Mouse (Mus musculus): Measurements from ENCODE around the gene Tbx4.

Tbx4 gene

GRCm38 (mm10) chr11:85917091-85917992 lies 31.1 kb downstream of the Tbx4 start:
- no peak for TF ChIP-seq GATA4 (IDR thresholded peaks at IDR 0.05; ENCODE audit: insufficient replicate concordance, low read length)

- TF ChIP-seq GATA4 (IDR thresholded peaks at IDR 0.05; ENCODE audit: insufficient replicate concordance, low read length), result no peak
Measured at GRCm38 (mm10) chr11:85917993-85918325, 31.7 kb downstream of the Tbx4 start.

DNA sequence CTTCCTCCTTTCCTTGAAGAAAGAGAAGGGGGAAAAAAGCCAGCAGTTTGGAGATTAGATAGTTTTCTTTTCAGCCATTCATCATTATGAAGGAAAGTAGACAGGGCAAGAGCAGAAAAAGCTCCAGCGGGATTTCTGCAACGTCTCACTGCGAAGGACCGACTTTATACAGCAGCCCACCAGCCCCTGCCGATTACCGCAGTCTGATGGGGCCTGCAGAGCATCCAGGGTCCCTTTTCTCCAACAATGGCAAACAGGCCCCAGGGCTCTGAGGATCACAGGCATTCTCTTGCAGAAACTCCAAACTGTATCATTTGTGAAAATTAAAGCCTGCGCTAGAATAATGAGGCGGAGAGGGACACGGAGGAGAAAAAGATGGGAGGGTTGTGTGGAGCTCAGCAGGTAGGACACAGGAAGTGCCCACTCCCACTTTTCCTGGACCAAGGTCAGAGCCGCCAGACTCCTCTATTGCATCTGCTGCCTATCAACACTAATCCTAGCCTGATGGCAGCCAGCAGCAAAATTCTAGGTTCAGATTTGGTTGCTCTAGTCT lies 32.2 kb downstream of the Tbx4 start:
- TF ChIP-seq GATA4 (IDR thresholded peaks at IDR 0.05; ENCODE audit: insufficient replicate concordance, low read length), result no peak

DNA sequence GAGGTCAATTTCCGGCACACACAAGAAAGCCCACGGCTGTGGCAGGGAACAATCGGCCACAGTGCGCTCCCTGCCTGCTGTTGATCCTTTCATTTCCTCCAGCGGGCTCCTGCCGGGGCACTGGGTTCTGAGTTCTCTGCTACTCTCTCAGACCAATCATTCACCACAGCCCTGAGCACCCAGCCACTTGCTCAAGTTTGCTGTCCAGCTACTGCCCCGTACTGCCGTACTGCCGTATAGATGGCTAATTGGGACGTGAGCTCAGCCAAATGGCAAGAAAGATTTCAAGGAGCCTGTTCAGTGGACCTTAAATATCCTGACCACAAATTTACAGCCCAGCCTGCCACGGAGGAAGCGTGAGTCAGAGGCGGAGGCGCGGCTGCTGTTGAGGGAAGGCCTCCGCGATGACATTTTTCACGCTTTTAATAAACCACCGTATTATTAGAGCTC lies 39.1 kb downstream of the Tbx4 start:
- TF ChIP-seq GATA4 (IDR thresholded peaks at IDR 0.05; ENCODE audit: insufficient replicate concordance, low read length), result no peak

GRCm38 (mm10) chr11:85926287-85926764 lies 40.1 kb downstream of the Tbx4 start:
- no peak for TF ChIP-seq GATA4 (IDR thresholded peaks at IDR 0.05; ENCODE audit: insufficient replicate concordance, low read length)

GRCm38 (mm10) chr11:85928106-85928505 lies 41.9 kb downstream of the Tbx4 start:
- no peak for TF ChIP-seq GATA4 (IDR thresholded peaks at IDR 0.05; ENCODE audit: insufficient replicate concordance, low read length)

DNA sequence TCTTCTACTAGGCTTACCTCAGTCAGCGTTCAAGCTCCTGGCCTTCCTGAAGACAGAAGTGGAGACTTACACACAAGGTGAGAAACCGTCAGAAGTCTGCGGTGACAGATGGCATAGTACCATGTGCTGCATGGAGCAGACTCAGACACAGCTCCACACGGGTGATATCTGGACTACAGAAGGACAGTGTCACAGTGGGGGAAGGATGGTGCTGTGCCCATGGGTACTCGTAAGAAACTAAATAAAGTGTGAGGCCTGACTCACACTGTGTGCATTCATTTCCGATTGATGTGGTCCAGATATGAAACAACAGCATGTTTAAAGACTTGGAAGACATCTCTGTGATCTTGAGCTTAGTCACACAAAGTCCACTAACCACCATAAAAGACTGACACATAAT lies 43.4 kb downstream of the Tbx4 start:
- TF ChIP-seq GATA4 (IDR thresholded peaks at IDR 0.05; ENCODE audit: insufficient replicate concordance, low read length), result no peak

DNA sequence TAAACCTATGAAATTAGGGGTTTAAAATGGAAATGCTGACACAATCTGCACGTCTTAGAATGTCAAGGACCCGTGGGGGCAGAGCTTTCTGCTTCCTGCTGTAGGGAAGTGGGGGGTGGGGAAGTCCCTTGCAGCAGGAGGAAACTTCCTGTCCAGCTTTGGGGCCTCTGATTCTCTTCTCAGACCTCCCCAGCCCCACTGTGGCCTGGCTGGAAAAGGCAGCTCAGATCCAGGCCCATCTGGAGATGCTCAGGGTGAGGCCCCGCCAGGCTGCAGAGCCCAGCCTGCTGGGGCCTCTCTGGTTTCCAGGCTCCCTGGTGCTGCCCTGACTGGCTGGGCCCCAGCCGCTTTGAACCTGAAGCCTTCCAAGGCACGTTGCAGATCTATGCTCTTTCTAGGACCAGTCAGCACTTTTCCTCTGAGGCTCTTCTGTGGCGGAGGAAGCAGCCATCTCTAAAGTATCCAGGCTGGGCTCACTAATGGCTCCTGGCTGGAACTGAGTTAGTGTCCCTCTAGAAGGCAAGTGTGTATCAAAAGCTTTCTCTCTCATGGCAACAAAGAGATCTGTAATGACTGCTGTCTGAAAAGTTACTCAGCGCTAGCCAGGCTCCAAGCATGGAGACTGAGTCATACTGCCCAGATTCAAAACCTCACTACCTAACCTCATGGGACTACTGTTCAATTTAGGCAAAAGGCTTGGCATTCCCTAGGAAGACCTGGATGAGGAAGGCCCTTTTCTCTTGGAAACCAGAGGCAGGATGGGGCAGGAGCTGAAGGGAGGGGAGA lies 55.8 kb downstream of the Tbx4 start:
- TF ChIP-seq GATA4 (IDR thresholded peaks at IDR 0.05; ENCODE audit: insufficient replicate concordance, low read length), result no peak

- TF ChIP-seq GATA4 (IDR thresholded peaks at IDR 0.05; ENCODE audit: insufficient replicate concordance, low read length), result no peak
Measured at GRCm38 (mm10) chr11:85948765-85949164, 62.5 kb downstream of the Tbx4 start.

DNA sequence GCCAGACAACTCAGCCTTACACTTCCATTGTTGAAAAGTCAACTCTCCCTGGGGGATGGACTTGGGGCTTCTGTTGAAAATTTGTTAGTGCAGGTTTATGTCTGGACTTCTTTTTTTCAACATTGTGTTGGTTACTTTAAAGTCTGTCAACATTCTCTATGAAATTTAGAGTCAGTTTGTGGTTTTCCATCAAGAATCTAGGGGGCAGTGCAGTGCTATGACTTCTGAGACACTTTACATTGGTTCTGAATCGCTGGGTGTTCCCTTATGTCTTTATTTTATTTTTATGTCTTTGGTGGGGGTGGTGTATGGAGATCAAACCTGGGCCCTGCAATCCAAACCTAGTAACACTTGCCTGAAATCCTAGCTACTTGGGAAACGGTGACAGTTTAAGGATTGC lies 63.5 kb downstream of the Tbx4 start:
- no peak for TF ChIP-seq GATA4 (IDR thresholded peaks at IDR 0.05; ENCODE audit: insufficient replicate concordance, low read length)

DNA sequence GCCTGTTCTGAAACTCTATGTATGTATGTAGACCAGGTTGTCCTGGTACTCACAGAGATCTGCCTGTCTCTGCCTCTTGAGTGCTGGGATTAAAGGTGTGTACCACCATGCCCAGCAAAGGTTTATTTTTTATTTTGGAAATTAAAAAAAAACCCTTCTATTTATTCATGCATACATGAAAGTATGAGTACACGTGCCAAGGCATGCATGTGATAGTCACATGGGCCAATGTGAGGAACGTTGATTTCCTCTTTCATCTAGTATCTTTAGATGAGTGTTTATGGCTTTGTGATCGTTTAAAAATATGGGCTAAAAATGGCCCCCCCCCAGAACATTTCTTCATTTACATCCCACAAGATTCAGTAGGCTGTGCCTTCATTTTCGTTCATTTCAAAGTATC lies 66.3 kb downstream of the Tbx4 start:
- no peak for TF ChIP-seq GATA4 (IDR thresholded peaks at IDR 0.05; ENCODE audit: insufficient replicate concordance, low read length)

- no peak for TF ChIP-seq GATA4 (IDR thresholded peaks at IDR 0.05; ENCODE audit: insufficient replicate concordance, low read length)
Measured at GRCm38 (mm10) chr11:85955611-85956010, 69.4 kb downstream of the Tbx4 start.

- no peak for TF ChIP-seq GATA4 (IDR thresholded peaks at IDR 0.05; ENCODE audit: insufficient replicate concordance, low read length)
Measured at GRCm38 (mm10) chr11:85956422-85956821, 70.2 kb downstream of the Tbx4 start.

DNA sequence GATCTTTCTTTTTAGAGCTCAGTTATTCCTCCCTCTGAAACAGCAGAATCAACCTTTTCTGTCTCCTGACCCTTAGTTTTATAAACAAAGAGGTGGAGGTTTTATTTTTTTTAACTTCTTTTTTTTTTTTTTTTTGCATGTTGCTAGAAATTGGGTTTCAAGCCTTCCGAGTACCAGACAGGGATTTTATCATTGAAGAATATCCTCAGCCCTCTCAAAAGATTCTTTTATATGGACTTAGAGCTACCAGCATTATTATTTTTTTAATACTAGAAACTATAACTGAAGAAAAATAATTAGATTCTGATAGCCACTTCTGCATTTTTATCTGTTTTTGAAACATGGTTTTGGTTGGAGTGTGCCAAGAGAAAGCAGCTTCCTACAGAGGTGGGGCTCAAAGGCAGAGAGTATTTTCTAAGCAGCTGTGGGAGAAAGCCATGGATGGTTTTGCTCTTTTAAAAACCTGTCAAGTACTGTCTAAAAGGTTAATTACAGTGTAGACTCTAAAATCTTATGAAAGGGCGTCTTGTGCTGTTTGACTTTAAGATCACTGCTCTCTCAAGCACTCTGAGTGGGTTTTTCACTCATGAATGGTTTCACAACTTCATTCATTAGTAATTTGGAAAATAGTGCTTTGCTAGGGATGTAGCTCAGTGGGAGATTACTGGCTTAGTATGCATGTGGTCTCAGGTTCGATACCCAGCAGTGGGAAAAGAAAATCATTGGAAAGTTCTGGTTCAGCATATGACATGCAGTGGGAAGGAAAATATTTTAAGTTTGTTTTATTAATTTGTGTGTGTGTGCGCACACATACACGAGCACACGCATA lies 70.9 kb downstream of the Tbx4 start:
- no peak for TF ChIP-seq GATA4 (IDR thresholded peaks at IDR 0.05; ENCODE audit: insufficient replicate concordance, low read length)

- TF ChIP-seq GATA4 (IDR thresholded peaks at IDR 0.05; ENCODE audit: insufficient replicate concordance, low read length), result no peak
Measured at GRCm38 (mm10) chr11:85959837-85960236, 73.6 kb downstream of the Tbx4 start.
